Mouse (Mus musculus) CH12F3 (cell line): ENCODE data around the gene Mrln.
"Not testable (repeated sequence)": the region's sequence is repeated elsewhere in the genome, so short reads cannot be mapped to it uniquely, and the experiment has no call there.

Source experiments
- in situ Hi-C: fragments of 300-500 bp; cut with MboI; formaldehyde crosslinking; loops from 2 replicates; pipeline ENCODE4 v1.14.3; 2020; ENCODE audit warnings: low sequenced_read_pairs

Gene Mrln

DNA sequence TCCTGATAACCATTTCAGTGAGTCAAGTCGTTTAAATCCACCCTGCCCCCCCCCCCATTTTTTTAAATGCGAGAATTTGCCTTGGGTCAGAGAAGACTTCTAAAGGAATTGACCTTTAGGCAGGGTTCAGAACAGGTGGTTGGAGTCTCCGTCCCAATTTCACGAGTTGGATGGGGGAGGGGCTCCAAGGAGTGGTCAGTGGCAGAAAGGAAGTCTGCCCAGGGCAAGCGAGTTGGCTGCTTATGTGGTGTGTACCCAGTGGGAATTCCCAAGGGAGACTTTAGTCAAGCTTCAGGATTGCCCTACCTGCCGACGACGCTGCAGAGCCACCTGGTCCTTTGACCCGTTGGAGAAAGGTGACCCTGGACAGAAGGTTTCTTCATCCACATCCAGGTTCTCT is 10.2 kb upstream of the Mrln start:
- in situ Hi-C loops = no loop called here

DNA sequence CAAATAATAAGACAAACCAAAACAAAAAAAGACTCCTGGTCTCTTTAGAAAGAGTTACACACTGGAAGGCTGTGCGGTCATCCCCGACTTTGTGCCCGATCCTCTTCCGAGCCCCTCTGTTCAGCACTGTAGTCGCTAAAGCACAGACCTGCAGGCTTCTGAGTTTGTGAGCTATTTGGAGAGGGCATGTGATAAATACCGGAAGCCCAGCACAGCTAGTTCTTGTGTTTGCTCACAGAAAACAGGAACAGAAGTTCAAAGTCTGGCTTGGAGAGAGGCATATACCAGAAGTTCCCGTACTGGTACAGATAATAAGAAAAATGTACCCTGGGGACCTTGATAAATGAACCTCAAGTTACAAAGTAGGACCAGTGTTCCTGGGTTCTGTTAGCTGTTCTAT is 9.2 kb upstream of the Mrln start:
- in situ Hi-C loops = no loop called here

DNA sequence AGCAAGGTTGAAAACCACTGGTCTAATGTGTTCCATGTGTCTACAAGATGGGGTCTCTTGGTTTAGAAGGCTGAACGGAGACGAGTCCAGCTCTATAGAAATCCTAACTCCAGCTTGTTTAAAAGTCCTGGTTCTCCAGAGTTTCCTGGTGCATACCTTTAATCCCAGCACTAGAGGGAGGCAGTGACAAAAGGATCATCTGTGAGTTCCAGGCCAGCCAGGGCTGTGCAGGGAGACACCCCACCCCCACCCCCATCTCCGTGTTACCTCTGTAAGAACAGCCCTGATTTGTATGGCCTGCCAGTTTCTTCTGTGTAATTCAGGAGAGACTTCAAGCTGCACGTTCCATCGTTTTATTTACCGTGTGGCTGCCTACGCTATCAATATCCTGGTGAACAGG is 8.7 kb upstream of the Mrln start:
- in situ Hi-C loops = no loop called here

DNA sequence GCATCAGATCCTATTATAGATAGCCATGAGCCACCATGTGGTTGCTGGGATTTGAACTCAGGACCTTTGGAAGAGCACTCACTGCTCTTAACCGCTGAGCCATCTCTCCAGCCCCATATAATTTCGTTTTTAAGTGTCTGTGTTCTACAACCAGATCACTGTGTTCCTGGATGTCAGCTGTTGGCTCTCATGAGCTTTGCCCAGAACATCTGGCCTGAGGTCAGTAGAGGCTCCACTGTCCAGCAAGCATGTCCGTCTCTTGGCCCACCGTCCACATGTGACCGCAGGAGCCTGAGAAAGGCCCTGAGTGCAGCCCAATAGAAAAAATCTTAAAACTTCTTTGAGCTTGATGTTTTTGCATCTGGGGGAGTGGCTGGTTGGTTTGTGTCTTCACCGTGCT is 7.8 kb upstream of the Mrln start:
- in situ Hi-C loops = no loop called here

DNA sequence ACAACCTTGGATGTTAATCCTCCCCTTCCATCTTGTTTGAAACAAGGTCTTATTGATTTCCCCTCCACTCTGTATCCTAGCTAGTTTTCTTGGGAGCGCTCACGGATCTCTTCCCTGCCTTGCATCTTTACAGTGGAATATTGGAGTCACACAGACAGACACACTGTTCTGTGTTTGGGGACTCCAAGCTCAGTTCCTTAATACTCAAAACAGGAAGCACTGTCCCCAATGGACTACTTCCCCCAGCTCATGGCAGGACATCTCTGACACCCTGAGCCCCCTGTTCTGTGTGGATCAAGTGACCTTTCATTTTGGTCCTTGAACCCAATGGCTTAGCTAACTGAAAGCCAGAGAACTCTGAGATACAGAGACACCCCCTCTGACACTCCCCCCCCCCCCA is 6.9 kb upstream of the Mrln start:
- in situ Hi-C loops = no loop called here

DNA sequence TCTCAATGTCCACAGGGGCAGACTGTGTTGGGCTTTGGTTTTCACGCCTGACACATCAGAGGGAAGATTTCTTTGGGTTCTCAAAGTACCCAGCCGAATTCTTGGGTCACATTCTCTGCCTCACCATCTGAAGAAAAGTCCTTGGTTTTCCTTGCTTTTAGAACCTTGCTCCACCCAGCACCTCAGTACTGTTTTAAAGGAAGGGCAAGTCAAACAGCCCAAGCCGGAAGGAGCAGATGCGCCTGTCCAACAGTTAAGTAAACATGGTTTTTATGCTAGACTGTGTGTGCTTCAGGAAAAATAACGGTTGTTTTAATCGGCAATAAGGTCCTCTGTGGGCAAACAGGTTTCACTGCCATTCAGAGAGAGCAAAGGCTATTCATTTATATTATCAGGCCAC is 6.5 kb upstream of the Mrln start:
- in situ Hi-C loops = no loop called here

DNA sequence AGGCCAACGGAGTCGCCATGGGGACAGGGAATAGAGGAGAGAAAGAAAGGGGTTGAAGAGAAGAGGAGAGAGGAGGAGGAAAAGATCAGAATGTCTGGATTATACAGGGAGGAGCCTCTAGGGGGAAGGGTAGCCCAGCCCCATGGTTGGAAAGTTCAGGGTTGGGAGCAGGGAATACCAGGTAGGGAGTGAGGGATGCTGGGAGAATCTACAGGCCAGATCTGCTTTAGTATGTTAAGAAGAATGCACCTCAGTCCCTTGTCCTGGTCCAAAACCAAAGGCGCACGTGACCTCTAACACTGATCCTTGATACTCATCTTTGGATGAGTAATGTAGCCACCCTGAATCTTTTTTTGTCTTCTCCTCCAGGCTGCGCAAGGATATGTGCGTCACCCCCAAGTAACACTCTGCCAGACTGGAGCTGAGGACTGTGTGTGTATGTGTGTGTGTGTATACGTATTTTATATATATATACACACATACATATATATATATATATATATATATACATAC is 5.5 kb upstream of the Mrln start:
- in situ Hi-C loops = no loop called here

DNA sequence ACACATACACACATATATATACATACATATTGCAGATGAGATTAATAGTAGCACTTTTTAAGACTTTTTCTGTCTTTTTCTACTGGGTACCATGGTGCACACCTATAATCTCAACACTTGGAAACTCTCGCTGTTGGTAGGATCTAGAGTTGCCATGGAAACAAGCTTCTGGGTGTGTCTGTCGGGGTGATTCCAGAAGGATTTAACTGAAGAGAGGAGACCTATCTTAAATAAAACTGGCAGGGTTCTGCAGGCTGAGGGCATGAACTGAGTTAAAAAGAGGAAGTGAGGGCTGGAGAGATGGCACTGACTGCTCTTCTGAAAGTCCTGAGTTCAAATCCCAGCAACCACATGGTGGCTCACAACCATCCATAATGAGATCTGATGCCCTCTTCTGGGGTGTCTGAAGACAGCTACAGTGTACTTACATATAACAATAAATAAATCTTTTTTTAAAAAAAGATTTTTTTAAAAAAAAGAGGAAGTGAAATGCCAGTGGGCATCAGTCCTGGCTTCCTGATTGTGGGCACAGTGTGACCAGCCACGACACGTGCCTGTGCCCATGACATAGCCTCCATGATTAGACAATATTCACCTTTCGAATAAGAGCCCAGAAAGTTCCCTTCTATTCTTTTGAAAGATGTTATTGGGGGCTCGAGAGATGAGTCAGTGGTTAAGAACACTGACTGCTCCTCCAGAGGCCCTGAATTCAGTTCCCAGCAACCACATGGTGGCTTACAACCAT is 4.8 kb upstream of the Mrln start:
- in situ Hi-C loops = no loop called here

DNA sequence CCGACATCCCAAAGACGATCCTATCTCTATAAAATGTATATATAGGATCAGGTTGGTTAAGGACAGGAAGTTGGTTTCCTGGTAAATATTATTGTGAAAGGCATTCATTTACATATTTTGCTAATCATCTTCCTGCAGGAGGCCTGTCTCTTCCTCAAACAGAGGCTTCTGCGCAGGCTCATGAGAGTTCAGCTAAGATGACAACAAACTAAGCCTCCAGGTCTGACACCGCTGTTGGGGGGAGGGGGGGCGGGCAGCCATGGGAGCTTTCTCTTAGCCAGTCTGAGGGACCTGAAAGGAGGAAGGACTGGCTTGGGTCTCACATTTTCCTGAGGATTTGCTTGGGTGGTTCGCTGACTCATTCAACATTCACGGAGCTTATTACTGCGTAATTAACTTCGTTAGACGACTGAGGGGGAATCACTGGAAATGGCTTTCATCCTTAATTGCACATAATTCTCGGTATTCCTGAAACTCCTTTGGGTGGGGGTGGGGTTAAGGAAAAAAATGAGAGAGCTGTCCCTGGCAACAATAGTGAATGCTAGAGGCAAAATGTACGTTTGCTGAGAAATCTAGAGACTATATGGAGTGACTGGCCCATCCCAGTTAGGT is 3.5 kb upstream of the Mrln start:
- in situ Hi-C loops = no loop called here

DNA sequence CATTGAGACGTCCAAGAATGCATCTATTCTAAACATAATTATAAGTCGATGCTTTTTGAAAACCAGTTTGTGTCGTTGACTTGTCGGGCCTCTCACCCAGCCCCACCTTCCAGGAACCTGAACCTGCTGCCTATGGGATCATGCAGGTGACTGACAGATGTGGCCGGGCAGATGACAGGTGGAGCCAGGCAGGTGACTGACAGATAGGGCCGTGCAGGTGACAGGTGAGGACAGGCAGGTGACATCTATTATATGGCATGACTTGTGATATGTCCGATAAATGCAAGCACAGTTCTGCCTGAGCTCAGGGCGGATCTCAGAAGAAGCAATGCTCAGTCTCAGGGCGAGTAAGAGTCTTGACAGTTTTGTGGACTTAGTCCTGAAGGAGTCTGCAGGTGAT is 6.8 kb downstream of the Mrln start:
- in situ Hi-C loops = no loop called here

DNA sequence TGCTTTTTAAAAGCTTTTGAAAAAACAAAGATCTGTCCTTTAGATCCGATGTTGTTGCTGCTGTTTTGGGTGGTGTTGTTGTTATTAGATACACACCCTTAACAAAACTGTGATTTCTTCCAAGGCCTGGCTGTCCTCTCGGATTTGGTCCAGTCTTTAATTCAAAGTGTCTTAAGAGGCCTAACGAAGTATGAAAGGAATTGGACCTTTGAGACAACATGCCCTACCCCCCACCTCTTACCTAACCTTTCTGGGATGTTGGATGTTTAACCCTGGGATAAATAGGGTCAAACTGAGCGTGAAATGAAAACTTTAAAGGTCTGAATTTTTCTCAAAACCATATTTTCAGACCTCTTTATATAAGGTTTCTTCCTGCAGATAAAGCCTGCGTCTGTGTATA is 16.5 kb downstream of the Mrln start:
- in situ Hi-C loops = no loop called here

DNA sequence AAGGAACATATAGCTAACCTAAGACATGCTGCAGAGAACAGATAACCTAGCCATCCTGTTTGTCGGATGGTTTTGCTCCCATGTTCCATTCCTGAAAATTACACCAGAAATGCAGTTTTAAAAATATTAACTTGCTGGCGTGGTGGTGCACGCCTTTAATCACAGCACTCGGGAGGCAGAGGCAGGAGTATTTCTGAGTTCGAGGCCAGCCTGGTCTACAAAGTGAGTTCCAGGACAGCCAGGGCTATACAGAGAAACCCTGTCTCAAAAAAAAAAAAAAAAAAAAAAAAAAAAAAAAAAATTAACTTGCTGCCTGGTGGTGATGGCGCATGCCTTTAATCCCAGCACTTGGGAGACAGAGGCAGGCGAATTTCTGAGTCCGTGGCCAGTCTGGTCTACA is 17.8 kb downstream of the Mrln start:
- in situ Hi-C loops = not testable (repeated sequence)

DNA sequence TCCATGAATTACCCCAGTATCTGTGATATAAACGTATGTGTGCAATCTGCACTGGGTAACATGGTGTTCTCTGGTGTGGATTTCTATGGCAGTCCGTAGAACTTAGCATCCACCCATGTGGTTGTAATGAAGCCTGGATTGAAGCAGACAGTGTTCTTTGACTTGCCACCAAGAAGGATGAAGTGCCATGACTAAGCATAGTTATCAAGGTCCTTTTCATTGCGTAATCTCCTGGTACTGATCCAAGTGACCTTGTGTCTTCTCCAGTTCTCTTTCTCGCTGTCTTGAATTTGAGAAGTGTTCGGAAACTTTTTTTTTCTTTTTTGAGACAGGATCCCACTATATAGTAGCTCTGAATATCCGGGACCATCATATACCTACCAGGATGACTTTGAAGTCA is 20.1 kb downstream of the Mrln start:
- in situ Hi-C loops = no loop called here

DNA sequence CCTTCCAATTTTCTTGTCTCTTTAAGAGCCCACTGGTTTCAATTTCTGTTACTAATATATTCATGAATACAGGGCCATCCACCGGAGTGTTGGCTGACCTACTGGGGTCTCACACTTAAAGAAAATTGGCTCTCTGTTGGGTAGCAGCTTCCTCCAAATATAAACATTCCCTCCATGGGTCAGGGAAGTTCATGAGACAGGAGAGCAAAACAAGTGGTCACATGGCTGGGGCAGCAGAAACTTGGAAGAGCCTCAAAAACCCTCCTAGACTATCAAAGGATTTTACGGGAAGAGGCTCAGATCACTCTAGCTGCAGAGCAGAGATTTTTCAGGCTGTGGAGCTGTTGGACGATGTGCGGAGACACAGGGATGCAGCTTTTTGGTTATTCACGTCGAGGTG is 21.3 kb downstream of the Mrln start:
- in situ Hi-C loops = no loop called here

DNA sequence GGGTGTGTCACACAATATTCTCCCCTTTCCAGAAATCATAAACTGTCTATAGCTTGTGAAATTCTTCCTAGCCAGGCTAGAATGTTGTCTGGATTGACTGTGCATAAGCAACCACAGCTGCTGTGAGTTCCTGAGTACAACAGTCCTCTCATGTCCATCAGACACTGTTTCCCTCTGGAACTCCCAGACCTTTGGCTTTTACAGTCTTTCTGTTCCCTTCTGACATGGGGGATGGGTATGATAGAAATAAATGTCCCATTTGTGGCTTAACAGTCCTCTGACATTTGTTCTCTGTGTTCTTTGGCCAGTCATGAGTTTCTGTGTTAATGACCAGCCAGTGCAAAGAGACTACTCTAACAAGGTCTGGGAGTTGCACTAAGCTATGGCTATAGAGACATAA is 22.1 kb downstream of the Mrln start:
- in situ Hi-C loops = no loop called here

DNA sequence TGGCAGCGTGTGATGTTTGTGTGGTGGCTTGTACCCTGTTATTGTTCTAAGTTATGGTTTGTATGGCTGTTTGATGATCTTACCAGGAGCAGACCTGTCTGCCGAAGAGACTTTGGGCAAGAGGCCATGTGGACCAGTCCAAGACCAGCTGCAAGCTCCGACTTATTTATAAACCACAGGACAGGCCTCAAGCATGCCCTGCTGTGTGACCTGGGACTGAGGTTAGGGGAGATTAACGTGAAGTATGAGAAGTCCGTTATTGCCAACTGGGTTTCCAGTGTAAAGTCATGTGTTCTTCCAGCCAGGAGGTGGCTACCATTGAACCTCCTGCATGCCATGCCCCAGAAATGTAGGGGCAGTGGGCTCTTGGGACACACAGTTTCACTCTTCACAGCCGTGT is 25.9 kb downstream of the Mrln start:
- in situ Hi-C loops = no loop called here

DNA sequence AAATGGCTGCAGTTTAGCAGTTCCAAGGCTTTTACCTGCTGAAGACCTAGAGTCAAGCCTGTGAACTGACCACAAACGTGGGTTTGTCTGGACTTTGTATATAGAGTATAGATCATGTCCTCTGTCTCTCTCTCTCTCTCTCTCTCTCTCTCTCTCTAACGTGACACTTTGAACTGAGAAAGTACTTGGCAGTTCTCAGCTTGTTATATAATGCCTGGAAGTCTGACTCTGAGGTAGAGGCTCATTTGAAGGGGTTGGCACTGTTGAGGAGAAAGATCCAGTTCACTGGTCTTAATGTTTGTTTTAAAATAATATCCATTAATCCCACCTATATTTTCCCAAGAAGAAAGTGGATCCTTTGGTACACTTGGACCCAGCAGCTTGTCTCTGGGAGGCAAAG is 33.5 kb downstream of the Mrln start:
- in situ Hi-C loops = no loop called here

DNA sequence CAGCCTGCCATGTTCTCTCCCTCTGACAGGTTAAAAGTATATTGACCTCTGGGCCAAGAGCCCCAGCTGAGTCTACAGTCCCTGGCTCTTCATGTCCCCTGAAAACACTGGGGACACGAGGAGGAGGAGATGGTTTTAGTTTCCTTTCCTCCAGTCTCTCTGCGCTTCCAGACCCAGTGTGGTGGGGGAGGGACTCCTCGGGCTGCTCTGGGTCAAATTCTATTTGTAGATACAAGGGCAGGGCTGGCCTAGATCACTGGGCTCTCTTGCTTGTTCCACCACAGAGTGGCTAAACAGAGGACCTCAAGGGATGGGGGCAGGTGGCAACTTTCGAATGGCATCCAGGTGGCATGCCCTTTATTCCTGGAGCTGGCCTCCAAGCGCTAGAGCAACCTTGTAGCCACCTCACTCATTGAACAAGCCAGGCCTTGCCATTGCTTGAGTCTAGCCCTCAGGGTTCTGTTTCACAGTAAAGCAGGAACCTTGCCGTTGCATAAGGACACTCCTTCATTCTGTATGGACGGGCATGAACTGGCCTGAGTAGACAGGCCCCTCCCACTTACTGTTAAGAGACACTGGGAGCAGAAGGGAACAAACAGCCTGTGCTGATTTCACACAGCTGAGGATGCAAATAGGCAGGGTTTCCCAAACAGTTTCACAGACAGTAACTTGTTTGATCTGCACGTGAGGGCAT is 38.4 kb downstream of the Mrln start:
- in situ Hi-C loops = no loop called here

DNA sequence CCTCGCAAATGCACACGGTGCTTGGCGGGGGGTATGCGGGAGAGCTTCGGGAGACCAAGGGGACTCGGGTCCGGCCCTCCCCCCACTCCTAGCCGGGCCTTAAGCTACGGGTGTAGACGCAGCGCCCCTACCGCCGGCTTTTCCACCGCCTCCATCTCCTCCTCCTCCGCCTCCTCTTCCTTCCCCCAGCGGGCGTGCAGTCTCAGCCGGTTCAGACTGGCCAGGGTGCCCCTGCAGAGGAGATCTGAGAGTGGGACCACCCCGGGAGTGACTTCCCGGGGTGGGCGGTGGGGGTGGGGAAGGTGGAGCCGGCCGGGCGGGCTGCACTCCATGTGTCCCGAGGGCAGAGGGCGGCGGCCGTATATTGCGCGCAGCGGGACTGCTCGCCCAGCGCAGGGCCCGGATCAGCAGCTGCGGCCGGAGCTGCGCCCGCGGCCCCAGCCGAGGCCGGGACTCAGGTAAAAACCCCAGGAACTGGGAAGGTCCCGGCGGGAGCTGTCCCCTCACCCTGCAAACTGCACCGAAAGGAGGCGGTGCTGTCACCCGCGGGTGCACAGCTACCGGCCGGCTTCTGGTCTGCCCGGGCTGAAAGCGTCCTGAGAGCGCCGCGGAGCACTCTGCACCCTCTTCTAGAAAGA is 40.6 kb downstream of the Mrln start, which contains the start of gene Slc16a9:
Slc16a9 (plus strand) TSS at position 180 of the 638 bp plus-strand sequence.
- in situ Hi-C loops = no loop called here

DNA sequence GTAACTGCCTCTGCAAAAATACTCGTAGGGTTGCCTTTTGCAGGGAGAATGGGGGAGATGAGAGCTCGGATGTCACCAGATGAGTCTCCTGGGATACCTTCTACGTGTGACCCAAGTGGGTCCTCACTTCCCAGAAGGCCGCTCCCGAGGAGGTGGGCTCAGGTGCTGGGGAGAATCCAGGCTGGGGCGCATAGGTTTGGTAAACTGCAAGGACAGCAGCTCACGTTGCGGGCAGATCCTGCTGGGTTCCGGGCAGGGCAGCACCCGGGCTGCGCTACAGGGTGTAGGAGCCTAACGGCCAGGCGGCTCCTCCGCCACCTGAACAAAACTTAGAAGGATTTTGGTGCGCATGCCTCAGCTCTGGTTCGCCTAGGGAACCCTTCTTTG is 41.1 kb downstream of the Mrln start:
- in situ Hi-C loops = no loop called here

DNA sequence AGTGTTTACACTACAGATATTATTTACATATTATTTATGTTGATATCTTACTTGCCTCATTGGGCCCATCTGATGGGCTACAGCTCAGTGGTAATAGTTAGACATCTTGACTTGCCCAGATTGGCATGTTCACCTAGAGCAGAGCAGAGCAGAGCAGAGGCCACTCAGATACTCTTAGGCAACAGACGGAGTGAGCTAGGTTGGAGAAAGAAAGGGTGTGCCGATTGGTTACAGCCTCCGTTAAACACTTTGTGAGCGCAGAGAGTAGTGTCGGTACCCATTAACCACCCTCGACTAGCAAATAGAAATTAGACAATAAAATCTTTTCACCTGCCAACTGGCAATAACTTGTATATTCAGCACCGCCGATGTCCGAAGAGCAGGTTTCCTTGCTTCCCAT is 41.6 kb downstream of the Mrln start:
- in situ Hi-C loops = no loop called here

DNA sequence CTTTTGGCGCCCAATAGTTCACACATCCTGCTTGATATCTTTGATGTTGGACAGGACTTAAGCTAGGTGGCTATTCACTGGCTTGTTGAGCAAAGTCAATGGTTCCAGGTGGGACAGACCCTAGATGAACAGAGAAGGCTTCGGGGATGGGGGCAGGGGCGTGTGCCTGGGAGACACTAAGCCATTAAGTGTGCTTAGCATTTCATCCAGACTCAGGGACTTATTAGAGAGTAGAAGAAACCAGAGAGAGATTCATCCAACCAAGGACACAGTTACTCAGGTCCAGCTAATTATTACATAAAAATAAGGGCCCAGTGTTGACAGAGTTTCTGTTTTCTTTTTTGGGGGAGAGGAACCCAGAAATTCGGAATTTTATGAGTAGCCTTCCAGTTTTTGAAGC is 45.9 kb downstream of the Mrln start:
- in situ Hi-C loops = no loop called here
